Mouse (Mus musculus) neural tube, embryonic 11.5 days (tissue): ENCODE measurements around the gene Adipor1. TPM values are rescaled to one million over a fixed set of nuclear protein-coding genes. Genes with fewer than 3 reads are reported as not detected.

Source experiments
- ATAC-seq: fragments of 200-750 bp; cut with Nextera tagmentation; 2 replicates; pipeline ENCODE4 v1.8.0; 2017; ENCODE audit warnings: moderate number of reproducible peaks, mild to moderate bottlenecking, moderate TSS enrichment, moderate library complexity; ENCODE audit not compliant: insufficient read depth, low FRiP score, low TSS enrichment
- DNase-seq: peaks from one replicate; pipeline ENCODE4 v3.0.0-alpha.2; 2015; ENCODE audit warnings: low spot score
- H3K27ac ChIP-seq: fragments of 300-500 bp; sonication (generic); 2 replicates; pipeline ENCODE4 v1.5.1; 2014; ENCODE audit warnings: low read depth, mild to moderate bottlenecking, low read length
- H3K27me3 ChIP-seq: fragments of 300-500 bp; sonication (generic); 2 replicates; pipeline ENCODE4 v1.6.1; 2014; ENCODE audit warnings: mild to moderate bottlenecking, low read length, mixed read lengths; ENCODE audit not compliant: control insufficient read depth, insufficient read depth
- H3K36me3 ChIP-seq: fragments of 300-500 bp; sonication (generic); 2 replicates; pipeline ENCODE4 v1.6.1; 2014; ENCODE audit warnings: mild to moderate bottlenecking, low read length, moderate library complexity, mixed read lengths; ENCODE audit not compliant: control insufficient read depth, insufficient read depth
- H3K4me1 ChIP-seq: fragments of 300-500 bp; sonication (generic); 2 replicates; pipeline ENCODE4 v1.6.1; 2014; ENCODE audit warnings: low read length, mixed read lengths; ENCODE audit not compliant: control insufficient read depth, insufficient read depth
- H3K4me2 ChIP-seq: fragments of 300-500 bp; sonication (generic); 2 replicates; pipeline ENCODE4 v1.6.1; 2014; ENCODE audit warnings: low read depth, mild to moderate bottlenecking, moderate library complexity
- H3K4me3 ChIP-seq: fragments of 300-500 bp; sonication (generic); 2 replicates; pipeline ENCODE4 v1.5.1; 2014; ENCODE audit warnings: low read depth, low read length
- H3K9ac ChIP-seq: fragments of 300-500 bp; sonication (generic); 2 replicates; pipeline ENCODE4 v1.6.1; 2014; ENCODE audit warnings: mild to moderate bottlenecking, low read length
- H3K9me3 ChIP-seq: fragments of 300-500 bp; sonication (generic); 2 replicates; pipeline ENCODE4 v1.6.1; 2016; ENCODE audit warnings: low read length; ENCODE audit not compliant: control insufficient read depth
- WGBS: fragments of 180-500 bp; shearing (Covaris S2); extraction: QIAGEN DNeasy Blood & Tissue Kit; methylation state at CpG from one replicate; pipeline ENCODE4 v1.1.7; 2014; 5-methylcytosine and 5-hydroxymethylcytosine counted together
- polyA plus RNA-seq: library from polyadenylated mRNA; unstranded; fragments of >200 nt; fragmentation: Nextera tagmentation; extraction: Ambion mirVana; gene quantifications from 2 replicates; pipeline ENCODE4 v1.2.1, GENCODE M21; 2014

The Adipor1 gene
- 81.2 and 83.8 TPM in 2 replicates for polyA plus RNA-seq

DNA sequence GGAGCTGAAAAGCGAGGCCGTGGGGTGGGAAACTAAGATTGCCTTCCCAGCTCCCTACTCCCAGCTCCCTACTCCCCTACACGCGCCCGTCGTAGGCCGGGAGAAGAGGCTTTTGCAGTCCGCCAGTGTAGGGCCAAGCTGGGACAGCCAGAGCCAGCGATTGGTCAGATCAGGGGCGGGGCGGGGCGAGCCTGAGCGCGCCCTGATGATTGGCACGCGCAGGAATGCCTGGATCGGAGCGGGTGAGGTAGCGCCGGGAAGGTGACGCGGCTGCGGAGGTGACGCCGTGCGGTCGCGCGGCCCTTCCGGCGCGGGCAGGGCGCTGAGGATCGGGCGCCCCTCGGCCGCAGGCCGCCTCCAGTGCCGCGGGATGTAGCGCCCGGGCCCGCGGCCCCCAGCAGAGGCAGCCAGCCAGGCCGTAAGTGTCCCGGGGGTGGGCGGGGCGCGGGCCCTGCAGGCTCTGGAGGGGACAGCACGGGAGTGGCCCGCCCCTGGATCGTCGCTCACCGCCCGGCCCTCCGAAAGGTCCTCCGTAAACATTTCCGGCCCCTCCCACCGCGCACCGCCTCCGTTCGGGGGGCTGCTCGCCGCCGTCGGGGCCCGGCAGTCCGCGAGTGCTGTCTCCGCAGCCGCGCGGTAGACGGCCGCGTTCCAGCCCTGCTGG is at the start of gene Adipor1:
Gene Adipor1 (plus strand): TSS at position 211 of the 664 bp plus-strand sequence.
- WGBS: 0% methylated on average over 70 of the region's 77 CpGs
- DNase-seq (peak; percentile 98), ATAC-seq (peak; percentile 99)
- H3K9ac ChIP-seq: peak within 1 kb of the TSS; percentile 88
- peak within 1 kb of the TSS; percentile 91 for H3K27ac ChIP-seq
- H3K4me3 ChIP-seq: peak within 1 kb of the TSS; percentile 80
- H3K4me2 ChIP-seq: peak within 1 kb of the TSS; percentile 65
- H3K4me1 ChIP-seq: peaks cover 7% of the 10 kb centered on the region; the same call in 1 of the 2 replicates
- H3K27me3 ChIP-seq: no peaks in the 10 kb centered on the region
- no peaks in the 10 kb centered on the region for H3K9me3 ChIP-seq
- H3K36me3 ChIP-seq: no peaks in the 10 kb centered on the region

GRCm38 (mm10) chr1:134365491-134365890 is 49.7 kb upstream of the Adipor1 start:
- H3K9me3 ChIP-seq: no peaks in the 10 kb centered on the region; the same call in 1 of the 2 replicates
- H3K4me3 ChIP-seq: no peak overlapping the region
- no peak for DNase-seq
- H3K27ac ChIP-seq: no peak overlapping the region
- H3K4me1 ChIP-seq: peaks cover 4% of the 10 kb centered on the region
- H3K4me2 ChIP-seq: no peak overlapping the region
- 72% methylated on average over 5 of the region's 5 CpGs for WGBS
- no peaks in the 10 kb centered on the region for H3K27me3 ChIP-seq
- ATAC-seq: no peak
- H3K36me3 ChIP-seq: no peaks in the 10 kb centered on the region
- H3K9ac ChIP-seq: no peak overlapping the region

GRCm38 (mm10) chr1:134368777-134369337 is 46.3 kb upstream of the Adipor1 start:
- no peak overlapping the region for H3K4me3 ChIP-seq
- H3K27me3 ChIP-seq: no peaks in the 10 kb centered on the region
- no peak overlapping the region for H3K4me2 ChIP-seq
- no peak overlapping the region for H3K9ac ChIP-seq
- H3K4me1 ChIP-seq: no peaks in the 10 kb centered on the region
- WGBS: 53% methylated on average over 9 of the region's 9 CpGs
- no peaks in the 10 kb centered on the region; the same call in 1 of the 2 replicates for H3K9me3 ChIP-seq
- ATAC-seq (no peak), DNase-seq (peak; percentile 53)
- H3K27ac ChIP-seq: no peak overlapping the region
- H3K36me3 ChIP-seq: no peaks in the 10 kb centered on the region

GRCm38 (mm10) chr1:134374124-134374523 is 41.1 kb upstream of the Adipor1 start:
- Histone ChIP-seq H3K4me1 (no peaks in the 10 kb centered on the region), H3K36me3 (no peaks in the 10 kb centered on the region), H3K27ac (no peak overlapping the region), H3K27me3 (no peaks in the 10 kb centered on the region), H3K9me3 (no peaks in the 10 kb centered on the region; the same call in 1 of the 2 replicates), H3K4me3 (no peak overlapping the region), H3K4me2 (no peak overlapping the region), H3K9ac (no peak overlapping the region)
- ATAC-seq (no peak), DNase-seq (no peak)
- WGBS: 61% methylated on average over 2 of the region's 2 CpGs

DNA sequence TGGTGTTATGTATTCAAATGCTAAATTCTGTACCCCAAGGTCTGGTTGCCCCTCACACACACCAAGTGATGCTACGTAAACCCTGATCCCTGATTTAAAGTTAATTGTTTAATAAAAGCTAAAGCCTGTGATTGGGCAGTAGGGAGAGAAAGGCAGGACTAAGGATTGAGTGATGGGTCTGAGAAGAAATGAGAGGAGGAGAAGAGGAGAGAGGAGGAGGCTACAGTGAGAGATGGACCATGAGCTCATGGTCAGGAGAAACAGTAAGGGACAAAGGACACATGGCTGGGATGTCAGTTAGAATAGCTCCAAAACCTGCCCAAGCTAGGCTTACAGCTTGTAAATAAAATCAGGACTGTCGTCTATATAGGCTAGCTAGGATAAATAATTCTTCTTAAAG is 34.1 kb upstream of the Adipor1 start:
- Histone ChIP-seq H3K36me3 (no peaks in the 10 kb centered on the region), H3K9me3 (no peaks in the 10 kb centered on the region), H3K27me3 (no peaks in the 10 kb centered on the region), H3K9ac (no peak overlapping the region), H3K4me2 (no peak overlapping the region), H3K27ac (no peak overlapping the region), H3K4me3 (no peak overlapping the region), H3K4me1 (no peaks in the 10 kb centered on the region)
- DNase-seq: no peak
- WGBS: 91% methylated on average over 2 of the region's 2 CpGs
- no peak for ATAC-seq

DNA sequence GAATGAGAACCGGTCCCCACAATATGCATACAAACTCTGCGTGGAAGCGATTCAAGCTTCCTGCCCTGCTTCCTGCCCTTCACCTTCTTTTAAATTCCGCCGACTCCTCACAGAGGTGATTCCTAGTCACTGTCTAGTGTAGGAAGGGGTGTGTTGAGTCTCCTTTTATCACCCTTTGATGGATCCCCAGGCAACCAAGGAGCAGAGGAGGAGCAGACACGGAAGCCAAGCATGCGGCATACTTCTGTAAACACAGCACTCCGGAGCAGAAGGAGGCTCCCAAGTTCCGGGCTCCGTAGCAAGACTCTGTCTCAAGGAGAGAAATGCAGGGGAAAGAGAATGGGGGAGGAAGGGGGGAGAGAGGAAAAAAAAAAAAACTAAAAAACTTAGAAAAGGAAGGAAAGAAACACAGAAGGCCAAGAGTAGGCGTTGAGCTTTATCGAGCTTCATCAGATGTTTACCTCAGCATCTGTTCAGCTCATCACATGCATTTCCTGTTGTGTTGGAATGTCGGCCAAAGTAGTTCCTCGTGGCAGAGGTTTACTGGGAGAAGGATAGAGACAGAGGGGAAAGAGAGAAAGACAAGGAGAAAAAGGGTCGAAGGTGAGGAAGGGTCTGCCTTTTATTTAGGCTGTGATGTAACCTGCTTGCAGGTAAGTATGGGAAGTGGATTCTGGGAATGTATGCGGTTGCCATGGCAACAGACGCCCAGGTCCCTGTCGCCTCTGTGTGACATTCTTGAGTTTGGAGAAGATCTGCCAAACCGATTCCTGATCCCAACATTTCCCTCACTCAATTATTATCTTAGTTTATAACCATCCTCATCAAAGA is 33.2 kb upstream of the Adipor1 start:
- ATAC-seq (no peak), DNase-seq (no peak)
- H3K9ac ChIP-seq: no peak overlapping the region
- 8% methylated on average over 19 of the region's 19 CpGs for WGBS
- H3K4me3 ChIP-seq: peak overlapping the region; percentile 9; the same call in 1 of the 2 replicates
- H3K4me2 ChIP-seq: peak overlapping the region; percentile 40
- H3K4me1 ChIP-seq: no peaks in the 10 kb centered on the region
- no peaks in the 10 kb centered on the region for H3K27me3 ChIP-seq
- no peaks in the 10 kb centered on the region for H3K9me3 ChIP-seq
- no peaks in the 10 kb centered on the region for H3K36me3 ChIP-seq
- H3K27ac ChIP-seq: no peak overlapping the region

DNA sequence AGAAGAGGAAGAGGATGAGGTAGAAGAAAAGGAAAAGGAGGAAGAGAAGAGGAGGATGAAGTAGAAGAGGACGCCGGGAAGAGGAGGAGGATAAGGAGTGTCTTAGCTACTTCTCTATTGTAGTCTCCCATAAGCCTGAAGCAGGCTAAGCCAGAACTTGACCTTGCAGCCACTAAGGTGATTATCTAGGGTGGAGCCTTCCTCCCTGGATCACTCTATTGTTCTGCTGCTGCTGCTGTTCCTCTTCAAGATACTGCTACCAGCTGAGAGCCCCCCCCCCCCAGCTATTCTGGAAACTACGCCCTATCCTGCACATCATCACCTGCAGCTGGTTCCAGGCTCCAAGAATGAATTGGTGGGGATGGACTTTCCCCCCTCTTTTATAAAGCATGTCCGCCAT is 30.6 kb upstream of the Adipor1 start:
- H3K4me2 ChIP-seq: no peak overlapping the region
- no peaks in the 10 kb centered on the region for H3K27me3 ChIP-seq
- H3K4me3 ChIP-seq: no peak overlapping the region
- no peak overlapping the region for H3K27ac ChIP-seq
- no peaks in the 10 kb centered on the region for H3K36me3 ChIP-seq
- no peak for ATAC-seq
- H3K4me1 ChIP-seq: no peaks in the 10 kb centered on the region
- H3K9me3 ChIP-seq: no peaks in the 10 kb centered on the region
- no peak for DNase-seq
- WGBS: 73% methylated on average over 4 of the region's 4 CpGs
- H3K9ac ChIP-seq: no peak overlapping the region

DNA sequence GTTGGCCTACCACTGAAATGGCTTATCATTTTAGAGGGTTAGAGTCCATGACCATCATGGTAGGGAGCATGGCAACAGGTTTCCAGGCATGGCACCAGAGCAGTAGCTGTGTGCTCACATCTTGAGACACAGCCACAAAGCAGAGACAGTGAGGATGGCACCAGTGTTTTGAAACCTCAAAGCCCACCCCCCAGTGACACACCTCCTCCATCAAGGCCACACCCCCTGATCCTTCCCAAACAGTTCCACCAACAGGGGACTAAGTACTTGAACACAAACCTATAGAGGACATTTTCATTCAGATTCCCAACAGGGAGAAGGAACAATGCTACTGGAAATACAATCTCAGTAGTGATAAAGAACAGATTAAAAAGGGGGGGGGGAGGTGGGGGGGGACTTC is 30.0 kb upstream of the Adipor1 start:
- ATAC-seq (no peak), DNase-seq (no peak)
- no peaks in the 10 kb centered on the region for H3K4me1 ChIP-seq
- no peak overlapping the region for H3K9ac ChIP-seq
- no peak overlapping the region for H3K4me3 ChIP-seq
- no peaks in the 10 kb centered on the region for H3K36me3 ChIP-seq
- H3K27ac ChIP-seq: no peak overlapping the region
- no peak overlapping the region for H3K4me2 ChIP-seq
- no peaks in the 10 kb centered on the region for H3K9me3 ChIP-seq
- H3K27me3 ChIP-seq: no peaks in the 10 kb centered on the region
